Mouse (Mus musculus) adrenal gland, postnatal 14 days (tissue): ENCODE measurements around the gene Rimbp2. TPM values are rescaled to one million over a fixed set of nuclear protein-coding genes. Genes with fewer than 3 reads are reported as not detected.

Experiments used
- DNase-seq: peaks from one replicate; pipeline ENCODE4 v3.0.0; 2021; ENCODE audit warnings: mixed read lengths
- total RNA-seq: library from RNA; stranded (reverse); gene quantifications from 2 replicates; pipeline ENCODE4 v1.2.3, GENCODE M21; 2021

Gene Rimbp2
- total RNA-seq, 1 experiment from 2014 or later = 5.7 TPM

DNA sequence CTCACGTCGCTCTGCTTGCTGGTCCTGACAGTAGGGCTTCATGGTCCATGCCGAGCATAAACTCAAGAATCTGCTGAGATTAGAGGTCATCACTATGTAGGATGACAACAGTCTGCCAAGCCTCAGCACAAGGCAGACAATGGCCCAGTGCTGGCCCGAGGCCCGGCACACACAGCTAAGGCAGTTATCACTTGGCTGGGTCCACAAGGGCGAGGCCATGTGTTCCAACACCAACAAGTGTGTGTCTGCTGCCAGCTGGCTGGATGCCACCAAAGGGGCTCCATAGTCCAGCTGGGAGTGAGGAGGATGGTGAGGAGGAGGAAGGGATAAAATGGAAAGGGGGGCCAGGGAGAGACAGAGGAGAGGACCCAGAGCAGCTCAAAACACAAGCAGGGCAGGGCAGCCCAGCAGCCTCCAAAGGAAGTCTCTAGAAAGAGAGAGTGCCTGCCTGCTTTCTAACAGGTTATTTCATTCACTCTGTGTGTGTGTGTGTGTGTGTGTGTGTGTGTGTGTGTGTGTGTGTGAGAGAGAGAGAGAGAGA lies 17.9 kb downstream of the Rimbp2 start:
- DNase-seq = peak; percentile 17

GRCm38 (mm10) chr5:128932776-128933175 lies 20.5 kb downstream of the Rimbp2 start:
- no peak for DNase-seq

DNA sequence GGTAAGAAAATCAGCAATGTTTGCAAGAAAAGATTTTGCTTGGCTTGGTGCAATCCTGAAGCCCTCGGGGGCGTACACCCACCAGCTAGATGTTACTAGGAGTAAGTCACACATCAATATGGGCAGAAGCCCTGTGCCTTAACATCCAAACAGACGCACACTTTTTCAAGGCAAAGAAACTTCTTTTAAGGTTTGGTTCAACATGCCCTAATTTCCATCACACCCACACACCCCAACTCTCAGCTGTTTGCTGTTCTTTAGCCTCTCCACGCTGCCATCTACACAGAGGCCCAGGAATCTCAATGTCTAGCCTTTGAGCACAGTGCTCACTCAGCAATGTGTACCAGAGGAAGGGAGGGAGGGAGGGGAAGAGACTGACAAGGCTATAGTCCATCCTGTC lies 28.2 kb downstream of the Rimbp2 start:
- no peak for DNase-seq

- DNase-seq = no peak
These were observed 33.2 kb downstream of the Rimbp2 start for GRCm38 (mm10) chr5:128920112-128920511.

- peak; percentile 83 for DNase-seq
These were observed 35.9 kb downstream of the Rimbp2 start for GRCm38 (mm10) chr5:128917116-128917959.

DNA sequence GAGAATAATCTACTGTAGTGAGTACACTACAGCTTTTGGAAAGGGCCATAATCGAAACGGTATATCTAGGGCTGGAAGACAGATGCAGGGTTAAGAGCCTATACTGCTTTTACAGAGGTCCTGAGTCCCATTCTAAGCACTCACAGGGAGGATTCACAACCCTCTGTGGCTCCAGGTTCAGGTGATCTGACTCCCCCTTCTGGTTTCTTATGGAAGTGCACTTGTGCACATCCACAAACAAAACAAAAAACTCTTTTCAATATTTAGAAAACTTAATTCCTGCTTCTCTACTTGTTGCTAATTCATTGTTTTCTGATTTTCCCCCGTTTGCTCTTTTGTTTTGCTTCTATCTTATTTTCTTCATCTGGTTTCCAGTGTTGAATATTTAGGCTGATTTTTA lies 39.5 kb downstream of the Rimbp2 start:
- no peak for DNase-seq

DNA sequence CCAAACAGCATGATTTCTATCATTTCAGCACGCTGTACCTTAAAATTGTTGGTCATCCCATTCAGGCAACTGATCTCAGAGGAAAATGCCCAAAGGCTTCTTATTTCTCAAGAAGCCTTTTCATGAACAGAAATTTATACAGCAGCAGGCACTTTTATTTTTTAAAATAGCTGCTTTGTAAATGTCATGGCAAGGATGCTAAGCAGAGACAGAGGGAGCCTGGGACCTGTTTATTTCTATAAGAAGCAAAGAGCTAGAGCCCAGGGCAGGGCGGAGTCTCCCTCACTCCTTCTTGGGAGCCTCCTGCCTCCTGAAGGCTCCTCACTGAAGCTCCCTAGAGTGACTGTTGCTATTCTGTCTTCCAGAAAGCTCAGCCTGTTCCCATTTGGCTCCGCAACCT lies 40.9 kb downstream of the Rimbp2 start:
- no peak for DNase-seq

GRCm38 (mm10) chr5:128911593-128911992 lies 41.7 kb downstream of the Rimbp2 start:
- no peak for DNase-seq

DNA sequence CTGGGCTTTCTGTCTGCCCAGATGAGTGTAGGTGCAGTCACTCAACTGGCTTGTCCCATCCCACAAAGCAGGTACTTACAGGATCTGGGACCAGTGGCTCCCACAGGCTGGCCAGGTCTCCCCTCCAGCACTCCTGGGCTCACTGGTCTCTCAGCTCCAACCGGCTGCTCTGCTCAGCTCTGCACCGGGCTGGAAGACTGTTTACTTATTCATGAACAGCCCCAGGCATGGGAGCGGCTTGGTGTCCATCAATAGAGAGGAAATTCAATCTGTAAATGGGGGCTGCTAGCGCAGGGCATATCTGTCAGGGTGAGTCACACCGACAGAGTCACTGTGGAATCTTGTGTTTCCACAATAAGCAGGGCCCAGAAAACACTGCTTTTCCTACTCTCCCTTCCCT lies 49.2 kb downstream of the Rimbp2 start:
- DNase-seq = peak; percentile 39

GRCm38 (mm10) chr5:128903120-128903519 lies 50.2 kb downstream of the Rimbp2 start:
- DNase-seq = no peak

- no peak for DNase-seq
These were observed 53.3 kb downstream of the Rimbp2 start for GRCm38 (mm10) chr5:128899971-128900370.

DNA sequence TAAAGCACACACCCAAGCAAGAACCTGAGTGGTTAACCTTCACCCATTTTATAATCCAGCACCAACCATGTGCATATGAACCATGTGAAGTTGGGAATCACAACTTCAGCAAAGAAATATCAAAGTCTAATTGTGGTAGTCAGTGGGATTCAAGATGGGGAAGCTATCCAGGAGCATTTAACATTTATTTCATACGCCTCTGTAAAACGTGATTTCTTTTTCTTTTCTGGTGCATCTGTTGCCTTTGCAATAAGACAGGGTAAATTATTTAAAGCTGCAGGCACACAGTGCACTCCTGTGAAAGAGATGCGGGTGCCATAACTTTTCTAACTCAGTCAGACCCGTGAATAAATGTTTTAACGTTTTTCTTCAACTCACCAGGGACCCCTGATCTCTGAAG lies 58.4 kb downstream of the Rimbp2 start:
- DNase-seq = no peak

- no peak for DNase-seq
These were observed 65.7 kb downstream of the Rimbp2 start for GRCm38 (mm10) chr5:128887546-128887945.

- no peak for DNase-seq
These were observed 69.0 kb downstream of the Rimbp2 start for GRCm38 (mm10) chr5:128884320-128884719.

GRCm38 (mm10) chr5:128879092-128879491 lies 74.2 kb downstream of the Rimbp2 start:
- DNase-seq = no peak

GRCm38 (mm10) chr5:128877425-128878035 lies 75.8 kb downstream of the Rimbp2 start:
- no peak for DNase-seq

DNA sequence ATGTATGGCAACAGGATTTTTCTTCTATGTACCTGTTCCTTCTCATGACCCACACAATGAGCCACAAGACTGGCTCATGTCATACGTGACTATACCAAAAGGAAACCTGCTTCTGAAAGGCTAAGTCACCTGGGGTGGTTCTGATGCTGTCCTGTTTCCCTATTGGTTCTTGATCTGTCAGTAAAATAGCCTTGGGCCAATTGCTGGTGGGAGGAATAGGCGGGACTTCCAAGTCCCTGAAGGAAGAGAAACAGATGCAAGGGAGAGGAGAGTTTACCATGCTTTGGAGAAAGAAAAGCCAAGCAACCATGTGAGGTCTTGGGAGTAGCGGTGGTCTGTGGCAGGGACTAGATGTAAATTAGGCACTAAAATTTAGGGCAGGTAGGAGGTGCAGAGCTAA lies 81.6 kb downstream of the Rimbp2 start:
- no peak for DNase-seq

GRCm38 (mm10) chr5:128866811-128867210 lies 86.5 kb downstream of the Rimbp2 start:
- no peak for DNase-seq

GRCm38 (mm10) chr5:128866291-128866690 lies 87.0 kb downstream of the Rimbp2 start:
- no peak for DNase-seq

GRCm38 (mm10) chr5:128863497-128863896 lies 89.8 kb downstream of the Rimbp2 start:
- DNase-seq = no peak

DNA sequence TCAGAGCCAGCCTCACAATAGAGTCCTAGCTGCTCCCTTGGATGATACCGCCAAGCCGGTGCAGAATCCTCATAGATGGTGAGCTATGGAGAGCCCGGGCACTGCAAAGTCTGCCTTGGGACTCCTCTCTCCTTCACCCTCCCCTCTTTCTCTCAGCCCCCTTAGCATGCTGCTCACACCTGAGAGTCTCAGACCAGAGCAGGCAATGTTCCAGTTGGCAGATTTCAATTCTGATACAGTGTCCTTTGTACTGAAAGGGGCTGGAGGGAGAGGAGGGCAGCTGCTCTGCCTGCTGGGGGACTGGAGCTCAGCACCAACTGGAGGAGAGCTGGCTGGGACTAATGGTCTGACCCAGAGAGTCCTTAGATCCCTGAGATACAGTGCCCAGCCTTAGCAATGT lies 92.4 kb downstream of the Rimbp2 start:
- no peak for DNase-seq

- DNase-seq = peak; percentile 24
These were observed 100.5 kb downstream of the Rimbp2 start for GRCm38 (mm10) chr5:128852791-128853190.

DNA sequence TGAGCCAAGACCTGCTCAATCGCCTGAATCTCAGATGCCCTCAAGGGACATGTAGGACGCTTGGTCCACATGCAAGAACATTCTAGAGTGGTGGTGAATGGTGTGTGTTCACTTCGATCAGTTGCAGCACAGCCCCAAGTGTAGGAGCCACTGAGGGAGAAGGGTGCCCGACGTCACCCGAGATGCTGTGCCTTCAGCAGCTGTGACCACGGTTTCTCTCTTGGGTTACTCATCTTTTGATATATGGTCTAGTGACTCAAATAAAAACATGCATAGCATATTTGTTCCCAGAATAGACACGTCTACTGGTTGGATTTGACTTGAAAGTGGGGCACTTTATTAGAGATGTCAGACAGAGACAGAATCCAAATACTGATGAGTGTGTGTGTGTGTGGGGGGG lies 105.5 kb downstream of the Rimbp2 start:
- no peak for DNase-seq
